Mouse (Mus musculus): Measurements from ENCODE around the gene Pigo. TPM values are rescaled to one million over a fixed set of nuclear protein-coding genes. Genes with fewer than 3 reads are reported as not detected.
A peak's percentile ranks its signal among the peaks of the same experiment; 100 is the strongest.
"Not testable (repeated sequence)": the region's sequence is repeated elsewhere in the genome, so short reads cannot be mapped to it uniquely, and the experiment has no call there.

Gene Pigo
- total RNA-seq, 2 experiments from 2014 or later = 20.5 to 24.4 TPM

GRCm38 (mm10) chr4:43001272-43001671 lies 24.3 kb downstream of the Pigo start:
- DNase-seq = no peak

DNA sequence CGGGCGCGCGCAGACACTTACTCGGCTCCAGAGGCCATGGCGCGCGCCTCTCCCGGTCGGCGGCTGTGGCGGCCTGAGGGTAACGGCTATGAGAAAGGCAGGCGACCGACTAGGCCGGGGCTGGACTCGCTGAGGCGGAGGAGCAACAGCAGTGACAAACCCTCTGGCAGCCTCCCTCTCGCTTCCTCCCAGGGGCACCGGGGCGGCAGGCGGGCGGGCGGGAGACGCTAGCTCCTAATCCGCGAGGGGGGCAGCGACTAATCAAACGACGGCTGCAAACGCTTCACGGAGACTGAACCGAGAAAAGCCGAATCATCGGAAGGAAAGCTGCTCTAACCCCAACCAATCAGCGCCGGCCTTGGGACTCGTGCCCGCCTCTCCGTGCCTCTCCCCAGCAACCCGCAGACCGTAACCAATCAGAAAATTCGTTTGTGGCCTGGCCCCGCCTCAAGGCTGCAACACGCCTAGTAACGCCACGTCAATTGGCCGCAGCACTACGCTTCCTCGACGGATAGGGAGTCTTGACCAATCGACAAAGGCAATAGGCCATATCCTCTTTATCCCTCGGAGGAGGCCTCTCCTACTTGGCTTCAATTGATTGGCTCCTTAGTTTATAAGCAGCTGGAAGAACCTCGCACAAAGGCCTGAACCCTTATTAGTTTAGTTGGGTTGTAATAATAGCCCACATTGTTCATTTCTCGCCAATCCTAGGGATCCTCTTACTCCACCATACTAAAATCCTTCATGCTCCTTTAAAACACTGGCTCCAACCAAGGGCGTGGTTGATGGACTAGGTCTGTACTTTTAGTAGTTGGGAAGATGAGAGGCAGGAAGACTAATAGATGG lies 25.3 kb downstream of the Pigo start, which contains the start of gene Vcp:
Gene Vcp (minus strand): TSS at position 367 of the 846 bp plus-strand sequence.
- DNase-seq = peak; percentile 99

DNA sequence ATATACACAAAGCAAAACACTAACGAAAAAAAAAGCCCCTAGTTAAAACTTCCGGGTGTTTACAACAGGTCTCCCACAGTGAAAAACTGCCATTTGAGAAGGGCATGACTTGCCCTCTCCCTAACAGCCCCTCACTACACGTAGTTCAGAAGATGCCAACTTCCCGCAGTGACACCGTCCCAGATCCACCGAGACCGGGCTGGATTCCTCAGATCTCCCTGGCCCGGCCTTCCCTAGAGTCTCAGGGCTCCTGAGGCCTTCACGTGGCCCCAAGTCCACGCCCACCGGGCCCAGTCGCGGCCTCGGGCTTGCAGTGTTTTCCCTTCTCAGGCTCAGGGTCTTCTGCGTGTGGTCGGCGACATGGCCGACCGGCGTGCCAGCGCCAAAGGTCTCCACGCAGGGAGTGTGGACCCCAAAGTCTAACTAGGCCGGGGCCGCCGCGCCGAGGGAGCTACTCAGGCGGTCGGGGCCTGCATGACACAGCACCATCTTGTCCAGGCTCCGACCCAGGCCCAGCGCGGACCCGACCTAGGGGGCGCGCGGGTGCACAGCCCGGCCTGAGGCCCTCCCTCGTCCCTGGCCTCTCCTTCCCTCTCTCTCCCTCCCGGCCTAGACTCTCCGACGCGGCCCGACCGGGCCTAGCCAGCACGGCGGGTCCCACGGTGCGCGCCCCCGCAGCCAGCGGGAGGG lies 26.0 kb downstream of the Pigo start:
- peak; percentile 81 to 83 for DNase-seq

DNA sequence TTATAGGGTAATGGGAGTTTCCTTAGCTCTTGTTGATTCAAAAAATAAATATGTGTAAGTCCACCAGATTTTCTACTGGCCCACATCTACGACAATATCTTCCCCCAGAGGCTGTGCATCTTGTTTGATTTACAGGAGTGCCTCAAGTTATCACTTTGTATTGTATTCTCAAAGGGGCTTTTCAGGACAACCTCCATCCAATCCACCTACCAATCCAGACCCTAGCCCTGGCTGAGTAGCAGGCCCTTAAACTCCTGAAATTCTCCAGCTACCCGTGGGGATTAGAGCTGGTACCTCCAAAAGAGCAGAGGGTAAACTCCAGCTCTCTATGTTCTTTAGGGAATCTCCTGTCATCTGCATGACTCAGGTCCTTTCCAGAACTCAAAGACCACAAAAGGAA lies 27.6 kb downstream of the Pigo start:
- peak in 1 of 2 experiments; percentile 26 for DNase-seq

DNA sequence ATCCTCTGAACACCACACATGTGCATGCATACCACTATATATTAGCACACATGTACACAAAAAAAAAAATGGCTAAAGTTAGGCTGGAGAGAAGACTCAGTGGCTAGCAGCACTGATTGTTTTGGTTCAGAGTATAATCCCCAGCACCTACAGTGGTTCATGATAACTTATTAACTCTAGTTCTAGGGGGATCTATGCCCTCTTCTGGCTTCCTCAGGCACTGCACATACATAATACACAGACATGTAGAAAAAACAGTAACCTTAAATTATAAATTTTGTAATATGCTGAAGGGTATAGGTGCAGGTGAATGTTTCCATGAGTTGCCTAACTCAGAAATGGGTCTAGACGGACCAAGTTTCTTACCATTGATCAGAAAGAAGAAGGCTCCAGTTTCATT lies 37.3 kb downstream of the Pigo start:
- DNase-seq = no peak

- DNase-seq = not testable (repeated sequence)
Measured at GRCm38 (mm10) chr4:42980467-42980866, 45.2 kb downstream of the Pigo start.

DNA sequence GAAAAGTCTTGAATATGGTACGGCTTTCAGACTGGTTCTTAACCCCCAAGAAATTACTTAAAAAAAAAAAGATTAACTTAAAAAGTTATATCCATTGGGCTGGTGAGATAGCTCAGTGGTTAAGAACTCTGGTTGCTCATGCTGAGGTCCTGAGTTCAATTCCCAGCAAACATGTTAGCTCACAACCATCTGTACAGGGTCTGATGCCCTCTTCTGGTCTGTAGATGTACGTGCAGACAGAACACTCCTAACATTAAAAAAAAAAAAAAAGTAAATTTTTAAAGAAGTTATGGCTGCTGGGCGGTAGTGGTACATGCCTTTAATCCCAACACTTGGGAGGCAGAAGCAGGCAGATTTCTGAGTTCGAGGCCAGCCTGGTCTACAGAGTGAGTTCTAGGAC lies 47.6 kb downstream of the Pigo start:
- no peak for DNase-seq

DNA sequence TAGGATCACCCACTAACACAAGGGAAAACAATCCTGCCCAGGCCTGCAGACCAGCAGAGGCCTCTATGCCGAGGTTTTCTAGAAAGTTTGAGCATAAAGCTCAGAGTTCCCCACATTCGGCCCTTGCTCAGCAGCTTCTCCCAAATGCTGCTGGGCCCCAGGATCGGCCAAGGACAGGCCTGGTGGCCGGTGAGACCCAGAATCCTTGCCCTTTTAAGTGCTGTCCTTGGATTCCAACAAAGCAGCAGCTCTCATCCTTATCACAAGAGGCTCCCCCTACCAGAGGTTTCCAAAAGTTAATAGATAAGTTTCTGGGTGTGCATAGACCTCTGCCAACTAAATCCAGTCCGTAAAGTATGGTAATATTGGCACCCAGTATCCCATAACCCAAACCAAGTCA lies 51.8 kb downstream of the Pigo start:
- no peak for DNase-seq

GRCm38 (mm10) chr4:42972952-42973351 lies 52.7 kb downstream of the Pigo start:
- no peak for DNase-seq

DNA sequence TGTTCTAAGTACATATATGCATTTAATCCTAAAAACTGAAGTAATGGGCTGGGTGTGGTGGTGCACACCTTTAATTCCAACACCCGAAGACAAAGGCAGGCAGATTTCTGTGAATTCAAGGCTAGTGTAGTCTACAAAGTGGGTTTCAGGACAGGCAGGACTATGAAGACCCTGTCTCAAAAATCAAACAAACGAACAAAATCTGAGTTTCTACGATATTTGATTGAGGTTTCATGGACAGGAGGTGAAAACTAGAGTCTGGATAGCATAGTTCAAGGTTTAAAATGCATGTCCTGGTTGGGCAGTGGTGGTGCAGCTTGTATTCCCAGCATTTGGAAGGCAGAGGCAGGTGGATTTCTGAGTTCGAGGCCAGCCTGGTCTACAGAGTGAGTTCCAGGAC lies 56.3 kb downstream of the Pigo start, which contains the start of gene 1700022I11Rik:
Gene 1700022I11Rik (plus strand): TSS at position 301 of the 400 bp plus-strand sequence.
- DNase-seq = no peak

Other genes with a start within 250 kb of the Pigo start
- not detected for gene Fam205a1, start 171.9 kb downstream of the Pigo start, total RNA-seq (2021)
- gene Gm12394, start 169.0 kb downstream of the Pigo start, total RNA-seq (2021) = not detected
- gene Fam205c, start 151.6 kb downstream of the Pigo start, total RNA-seq (2021) = 10 to 100 TPM; 12.2 to 12.9 TPM
- 1 to 10 TPM; 6.5 to 7.7 TPM for gene Phf24, start 109.2 kb downstream of the Pigo start, total RNA-seq (2021)
- gene Dnajb5, start 76.0 kb downstream of the Pigo start, total RNA-seq (2021) = 100 to 1,000 TPM in 1 of 2 experiments, 10 to 100 TPM in 1; 95.5 to 101 TPM
- gene 1700022I11Rik, start 56.2 kb downstream of the Pigo start, total RNA-seq (2021) = not detected
- 100 to 1,000 TPM; 272 to 273 TPM for gene Vcp, start 25.3 kb downstream of the Pigo start, total RNA-seq (2021)
- gene Fancg, start 15.3 kb downstream of the Pigo start, total RNA-seq (2021) = 1 to 10 TPM; 1.6 to 2.9 TPM
- 100 to 1,000 TPM; 107 to 113 TPM for gene Stoml2, start 5.9 kb upstream of the Pigo start, total RNA-seq (2021)
- gene Fam214b, start 20.4 kb upstream of the Pigo start, total RNA-seq (2021) = 10 to 100 TPM; 27.7 to 30.7 TPM
- 10 to 100 TPM in 1 of 2 experiments, 1 to 10 TPM in 1; 9.0 to 10.9 TPM for gene Unc13b, start 33.1 kb upstream of the Pigo start, total RNA-seq (2021)
- gene Atp8b5, start 241.3 kb upstream of the Pigo start, total RNA-seq (2021) = under 1 TPM in 1 of 2 experiments, not detected in 1; 0.07 TPM